Mouse (Mus musculus): ENCODE measurements around the gene Timd2. TPM values are rescaled to one million over a fixed set of nuclear protein-coding genes. Genes with fewer than 3 reads are reported as not detected.

Gene Timd2
- polyA plus RNA-seq, 1 experiment: not detected

DNA sequence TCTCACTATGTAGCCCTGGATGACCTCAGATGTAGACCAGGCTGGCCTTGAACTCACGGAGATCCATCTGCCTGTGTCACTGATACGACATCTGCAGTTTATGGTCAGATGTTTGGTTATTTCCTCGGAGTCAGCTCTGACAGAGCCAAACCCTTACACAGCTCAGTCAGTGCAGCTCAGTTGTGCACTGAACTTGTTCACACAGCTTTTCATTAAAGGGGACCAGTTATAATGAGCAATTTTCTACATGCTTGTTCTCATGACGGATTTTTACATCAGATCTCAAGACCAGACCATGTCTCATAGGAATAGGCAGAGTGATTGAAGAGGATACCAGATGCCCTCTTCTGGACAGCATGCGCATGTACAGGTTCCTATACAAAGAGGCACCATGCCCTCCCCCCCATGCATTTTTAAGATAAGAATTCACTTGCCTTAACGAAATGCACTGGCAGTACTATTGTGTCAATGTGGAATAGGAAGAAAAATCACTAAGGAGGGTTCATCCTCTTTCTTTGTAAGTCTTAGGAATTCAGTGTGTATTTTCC lies 26.5 kb upstream of the Timd2 start:
- Histone ChIP-seq H3K36me3 (ENCODE audit: control insufficient read depth, insufficient read depth) (no peaks in the 10 kb centered on the region), H3K79me2 (ENCODE audit: control insufficient read depth, insufficient read depth) (no peaks in the 10 kb centered on the region), H3K27me3 (ENCODE audit: control insufficient read depth, insufficient read depth, insufficient read length) (no peaks in the 10 kb centered on the region), H3K4me2 (ENCODE audit: low read depth) (no peak overlapping the region), H3K4me3 (no peak overlapping the region), H3ac (ENCODE audit: control insufficient read depth, insufficient read length) (no peak overlapping the region)
- TF ChIP-seq TCF3 (IDR thresholded peaks at IDR 0.05; ENCODE audit: insufficient read length, low read depth) (no peak), POLR2A (IDR thresholded peaks at IDR 0.05; ENCODE audit: insufficient read length, low read depth) (no peak), POLR2AphosphoS2 (IDR thresholded peaks at IDR 0.05; ENCODE audit: insufficient read length, low read depth) (no peak), USF1 (IDR thresholded peaks at IDR 0.05; ENCODE audit: low read depth) (no peak), REST (IDR thresholded peaks at IDR 0.05; ENCODE audit: insufficient read depth, insufficient read length) (no peak), TCF12 (IDR thresholded peaks at IDR 0.05; ENCODE audit: insufficient read depth, poor library complexity, severe bottlenecking) (no peak), CEBPB (IDR thresholded peaks at IDR 0.05; ENCODE audit: insufficient read depth, poor library complexity, severe bottlenecking) (no peak), MYOD1 (IDR thresholded peaks at IDR 0.05; ENCODE audit: control insufficient read depth in 1 of 3, insufficient read length in 2 of 3, low read depth in 2 of 3) (no peak), SRF (IDR thresholded peaks at IDR 0.05; ENCODE audit: control insufficient read depth, insufficient read length, low read depth) (no peak), MYOG (IDR thresholded peaks at IDR 0.05; ENCODE audit: control insufficient read depth in 1 of 3, insufficient read depth in 1 of 3, insufficient read length in 2 of 3, low read depth in 2 of 3) (no peak), E2F4 (IDR thresholded peaks at IDR 0.05; ENCODE audit: insufficient read depth) (no peak), MAX (IDR thresholded peaks at IDR 0.05; ENCODE audit: low read depth) (no peak)

DNA sequence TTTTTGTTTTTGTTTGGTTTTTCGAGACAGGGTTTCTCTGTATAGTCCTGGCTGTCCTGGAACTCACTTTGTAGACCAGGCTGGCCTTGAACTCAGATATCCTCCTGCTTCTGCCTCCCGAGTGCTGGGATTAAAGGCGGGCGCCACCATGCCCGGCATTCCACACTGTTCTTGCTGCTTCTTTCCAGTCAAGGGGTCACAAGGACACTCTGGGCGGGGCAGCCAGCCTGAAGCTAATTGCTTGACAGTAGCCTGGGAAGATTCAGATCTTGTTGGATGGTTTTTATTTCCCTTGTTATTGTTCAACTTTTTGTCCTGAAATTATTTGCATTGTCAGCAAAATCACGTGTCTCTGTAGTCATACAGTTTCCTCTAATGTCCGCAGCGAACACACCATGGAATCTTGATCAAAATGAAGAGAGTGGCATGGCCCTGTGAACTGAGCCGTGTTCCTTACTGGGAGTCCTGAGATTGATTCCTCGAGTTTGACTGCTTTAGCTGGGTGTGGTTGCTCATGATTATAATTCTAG lies 24.7 kb upstream of the Timd2 start:
- Histone ChIP-seq H3K4me3 (no peak overlapping the region), H3K36me3 (ENCODE audit: control insufficient read depth, insufficient read depth) (no peaks in the 10 kb centered on the region), H3K4me2 (ENCODE audit: low read depth) (no peak overlapping the region), H3K27me3 (ENCODE audit: control insufficient read depth, insufficient read depth, insufficient read length) (no peaks in the 10 kb centered on the region), H3ac (ENCODE audit: control insufficient read depth, insufficient read length) (no peak overlapping the region), H3K79me2 (ENCODE audit: control insufficient read depth, insufficient read depth) (no peaks in the 10 kb centered on the region)
- TF ChIP-seq MYOD1 (IDR thresholded peaks at IDR 0.05; ENCODE audit: control insufficient read depth in 1 of 3, insufficient read length in 2 of 3, low read depth in 2 of 3) (no peak), TCF3 (IDR thresholded peaks at IDR 0.05; ENCODE audit: insufficient read length, low read depth) (no peak), E2F4 (IDR thresholded peaks at IDR 0.05; ENCODE audit: insufficient read depth) (no peak), TCF12 (IDR thresholded peaks at IDR 0.05; ENCODE audit: insufficient read depth, poor library complexity, severe bottlenecking) (no peak), MYOG (IDR thresholded peaks at IDR 0.05; ENCODE audit: control insufficient read depth in 1 of 3, insufficient read depth in 1 of 3, insufficient read length in 2 of 3, low read depth in 2 of 3) (no peak), MAX (IDR thresholded peaks at IDR 0.05; ENCODE audit: low read depth) (no peak), REST (IDR thresholded peaks at IDR 0.05; ENCODE audit: insufficient read depth, insufficient read length) (no peak), USF1 (IDR thresholded peaks at IDR 0.05; ENCODE audit: low read depth) (no peak), SRF (IDR thresholded peaks at IDR 0.05; ENCODE audit: control insufficient read depth, insufficient read length, low read depth) (no peak), POLR2AphosphoS2 (IDR thresholded peaks at IDR 0.05; ENCODE audit: insufficient read length, low read depth) (no peak), POLR2A (IDR thresholded peaks at IDR 0.05; ENCODE audit: insufficient read length, low read depth) (no peak), CEBPB (IDR thresholded peaks at IDR 0.05; ENCODE audit: insufficient read depth, poor library complexity, severe bottlenecking) (no peak)

DNA sequence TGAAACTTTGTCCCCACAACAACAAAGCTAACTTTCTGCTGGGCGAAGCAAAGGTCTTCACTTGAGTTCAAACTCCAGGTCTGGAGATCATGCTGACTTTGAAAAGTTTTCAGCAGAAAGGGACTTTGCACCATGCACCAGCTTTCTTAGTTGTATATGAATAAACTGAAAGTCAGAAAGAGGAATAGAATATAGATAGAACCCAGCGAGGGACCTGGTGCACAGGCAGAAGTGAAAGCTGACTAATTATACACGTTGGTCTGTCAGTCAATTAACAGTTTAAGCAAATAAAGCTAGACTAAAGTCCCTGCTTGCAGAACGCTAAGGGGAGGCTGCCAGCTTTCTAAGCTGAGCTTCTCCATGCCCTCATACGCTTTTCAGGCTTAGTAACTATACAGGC lies 8.0 kb downstream of the Timd2 start:
- Histone ChIP-seq H3K4me3 (no peak overlapping the region), H3K79me2 (ENCODE audit: control insufficient read depth, insufficient read depth) (no peaks in the 10 kb centered on the region), H3K27me3 (ENCODE audit: control insufficient read depth, insufficient read depth, insufficient read length) (no peaks in the 10 kb centered on the region), H3K36me3 (ENCODE audit: control insufficient read depth, insufficient read depth) (no peaks in the 10 kb centered on the region), H3ac (ENCODE audit: control insufficient read depth, insufficient read length) (no peak overlapping the region), H3K4me2 (ENCODE audit: low read depth) (no peak overlapping the region)
- TF ChIP-seq USF1 (IDR thresholded peaks at IDR 0.05; ENCODE audit: low read depth) (no peak), MYOG (IDR thresholded peaks at IDR 0.05; ENCODE audit: control insufficient read depth in 1 of 3, insufficient read depth in 1 of 3, insufficient read length in 2 of 3, low read depth in 2 of 3) (no peak), MYOD1 (IDR thresholded peaks at IDR 0.05; ENCODE audit: control insufficient read depth in 1 of 3, insufficient read length in 2 of 3, low read depth in 2 of 3) (no peak), SRF (IDR thresholded peaks at IDR 0.05; ENCODE audit: control insufficient read depth, insufficient read length, low read depth) (no peak), POLR2A (IDR thresholded peaks at IDR 0.05; ENCODE audit: insufficient read length, low read depth) (no peak), REST (IDR thresholded peaks at IDR 0.05; ENCODE audit: insufficient read depth, insufficient read length) (no peak), CEBPB (IDR thresholded peaks at IDR 0.05; ENCODE audit: insufficient read depth, poor library complexity, severe bottlenecking) (no peak), E2F4 (IDR thresholded peaks at IDR 0.05; ENCODE audit: insufficient read depth) (no peak), MAX (IDR thresholded peaks at IDR 0.05; ENCODE audit: low read depth) (no peak), POLR2AphosphoS2 (IDR thresholded peaks at IDR 0.05; ENCODE audit: insufficient read length, low read depth) (no peak), TCF12 (IDR thresholded peaks at IDR 0.05; ENCODE audit: insufficient read depth, poor library complexity, severe bottlenecking) (no peak), TCF3 (IDR thresholded peaks at IDR 0.05; ENCODE audit: insufficient read length, low read depth) (no peak)

DNA sequence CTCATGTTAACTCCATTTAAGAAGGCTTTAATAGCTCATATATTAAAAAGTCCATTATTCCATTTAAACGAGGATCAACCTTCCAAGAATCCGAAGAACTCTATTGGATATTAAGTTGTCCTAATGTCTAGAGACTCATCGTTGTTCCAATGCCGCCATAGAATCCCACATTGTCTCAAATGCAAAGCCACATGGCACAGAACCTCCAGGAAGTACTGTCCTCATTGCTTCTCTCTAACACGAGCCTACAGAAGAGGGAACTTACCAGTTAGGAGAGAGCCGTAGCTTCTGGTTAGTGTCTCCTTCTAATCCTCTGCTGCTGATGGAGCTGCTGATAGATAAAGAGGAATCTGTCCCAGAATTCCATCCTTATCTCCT lies 8.6 kb downstream of the Timd2 start:
- H3K36me3 ChIP-seq (ENCODE audit: control insufficient read depth, insufficient read depth): no peaks in the 10 kb centered on the region
- no peaks in the 10 kb centered on the region for H3K79me2 ChIP-seq (ENCODE audit: control insufficient read depth, insufficient read depth)
- H3K4me3 ChIP-seq: no peak overlapping the region
- no peaks in the 10 kb centered on the region for H3K27me3 ChIP-seq (ENCODE audit: control insufficient read depth, insufficient read depth, insufficient read length)
- H3K4me2 ChIP-seq (ENCODE audit: low read depth): no peak overlapping the region
- H3ac ChIP-seq (ENCODE audit: control insufficient read depth, insufficient read length): no peak overlapping the region
- TF ChIP-seq CEBPB (IDR thresholded peaks at IDR 0.05; ENCODE audit: insufficient read depth, poor library complexity, severe bottlenecking) (no peak), MYOG (IDR thresholded peaks at IDR 0.05; ENCODE audit: control insufficient read depth in 1 of 3, insufficient read depth in 1 of 3, insufficient read length in 2 of 3, low read depth in 2 of 3) (no peak), SRF (IDR thresholded peaks at IDR 0.05; ENCODE audit: control insufficient read depth, insufficient read length, low read depth) (no peak), MYOD1 (IDR thresholded peaks at IDR 0.05; ENCODE audit: control insufficient read depth in 1 of 3, insufficient read length in 2 of 3, low read depth in 2 of 3) (no peak), E2F4 (IDR thresholded peaks at IDR 0.05; ENCODE audit: insufficient read depth) (no peak), REST (IDR thresholded peaks at IDR 0.05; ENCODE audit: insufficient read depth, insufficient read length) (no peak), POLR2A (IDR thresholded peaks at IDR 0.05; ENCODE audit: insufficient read length, low read depth) (no peak), MAX (IDR thresholded peaks at IDR 0.05; ENCODE audit: low read depth) (no peak), TCF3 (IDR thresholded peaks at IDR 0.05; ENCODE audit: insufficient read length, low read depth) (no peak), TCF12 (IDR thresholded peaks at IDR 0.05; ENCODE audit: insufficient read depth, poor library complexity, severe bottlenecking) (no peak), POLR2AphosphoS2 (IDR thresholded peaks at IDR 0.05; ENCODE audit: insufficient read length, low read depth) (no peak), USF1 (IDR thresholded peaks at IDR 0.05; ENCODE audit: low read depth) (no peak)

All from myocyte (in vitro differentiated cells).